Mouse (Mus musculus): Measurements from ENCODE around the gene Rhof.
A peak's percentile ranks its signal among the peaks of the same experiment; 100 is the strongest.

Gene Rhof

GRCm38 (mm10) chr5:123114109-123114508, 18.4 kb downstream of the Rhof start:
- DNase-seq (ENCODE audit: low spot score in 2 of 2): no peak

- peak in 1 of 2 experiments; percentile 35 for DNase-seq (ENCODE audit: low spot score in 2 of 2)
These were observed 22.2 kb downstream of the Rhof start for GRCm38 (mm10) chr5:123110296-123110721.

GRCm38 (mm10) chr5:123109452-123110203, 22.9 kb downstream of the Rhof start:
- DNase-seq (ENCODE audit: low spot score in 2 of 2): peak in 1 of 2 experiments; percentile 44

- no peak for DNase-seq (ENCODE audit: low spot score in 2 of 2)
These were observed 27.7 kb downstream of the Rhof start for GRCm38 (mm10) chr5:123104769-123105168.

GRCm38 (mm10) chr5:123103556-123103955, 28.9 kb downstream of the Rhof start:
- no peak for DNase-seq (ENCODE audit: low spot score in 2 of 2)

- no peak for DNase-seq (ENCODE audit: low spot score in 2 of 2)
These were observed 30.1 kb downstream of the Rhof start for GRCm38 (mm10) chr5:123102376-123102775.

- no peak for DNase-seq (ENCODE audit: low spot score in 2 of 2)
These were observed 34.0 kb downstream of the Rhof start for GRCm38 (mm10) chr5:123098487-123098886.

GRCm38 (mm10) chr5:123096299-123096698, 36.2 kb downstream of the Rhof start:
- DNase-seq (ENCODE audit: low spot score in 2 of 2): no peak

- no peak for DNase-seq (ENCODE audit: low spot score in 2 of 2)
These were observed 38.1 kb downstream of the Rhof start for GRCm38 (mm10) chr5:123094238-123094991.

GRCm38 (mm10) chr5:123093077-123093633, 39.3 kb downstream of the Rhof start:
- no peak for DNase-seq (ENCODE audit: low spot score in 2 of 2)

GRCm38 (mm10) chr5:123090560-123091306, 41.8 kb downstream of the Rhof start:
- DNase-seq (ENCODE audit: low spot score in 2 of 2): no peak

GRCm38 (mm10) chr5:123088784-123089183, 43.7 kb downstream of the Rhof start:
- no peak for DNase-seq (ENCODE audit: low spot score in 2 of 2)

- DNase-seq (ENCODE audit: low spot score in 2 of 2): no peak
These were observed 46.0 kb downstream of the Rhof start for GRCm38 (mm10) chr5:123086501-123086900.

GRCm38 (mm10) chr5:123083340-123084050, 49.0 kb downstream of the Rhof start:
- DNase-seq (ENCODE audit: low spot score in 2 of 2): no peak

GRCm38 (mm10) chr5:123080510-123080909, 52.0 kb downstream of the Rhof start:
- no peak for DNase-seq (ENCODE audit: low spot score in 2 of 2)

GRCm38 (mm10) chr5:123080041-123080440, 52.5 kb downstream of the Rhof start:
- DNase-seq (ENCODE audit: low spot score in 2 of 2): no peak

- no peak for DNase-seq (ENCODE audit: low spot score in 2 of 2)
These were observed 52.9 kb downstream of the Rhof start for GRCm38 (mm10) chr5:123079568-123079967.

- DNase-seq (ENCODE audit: low spot score in 2 of 2): no peak
These were observed 55.8 kb downstream of the Rhof start for GRCm38 (mm10) chr5:123076419-123077281.

- peak; percentile 85 to 91 for DNase-seq (ENCODE audit: low spot score in 2 of 2)
These were observed 56.7 kb downstream of the Rhof start for GRCm38 (mm10) chr5:123075576-123076418.

Measured in cerebellum, postnatal 4 days (tissue).